Mouse (Mus musculus): ENCODE results near the gene Htr1b. TPM values are rescaled to one million over a fixed set of nuclear protein-coding genes. Genes with fewer than 3 reads are reported as not detected.

The Htr1b gene
- polyA plus RNA-seq (2014; fragmentation: Nextera tagmentation; extraction: Ambion mirVana), result 0.14 and 0.27 TPM in 2 replicates

DNA sequence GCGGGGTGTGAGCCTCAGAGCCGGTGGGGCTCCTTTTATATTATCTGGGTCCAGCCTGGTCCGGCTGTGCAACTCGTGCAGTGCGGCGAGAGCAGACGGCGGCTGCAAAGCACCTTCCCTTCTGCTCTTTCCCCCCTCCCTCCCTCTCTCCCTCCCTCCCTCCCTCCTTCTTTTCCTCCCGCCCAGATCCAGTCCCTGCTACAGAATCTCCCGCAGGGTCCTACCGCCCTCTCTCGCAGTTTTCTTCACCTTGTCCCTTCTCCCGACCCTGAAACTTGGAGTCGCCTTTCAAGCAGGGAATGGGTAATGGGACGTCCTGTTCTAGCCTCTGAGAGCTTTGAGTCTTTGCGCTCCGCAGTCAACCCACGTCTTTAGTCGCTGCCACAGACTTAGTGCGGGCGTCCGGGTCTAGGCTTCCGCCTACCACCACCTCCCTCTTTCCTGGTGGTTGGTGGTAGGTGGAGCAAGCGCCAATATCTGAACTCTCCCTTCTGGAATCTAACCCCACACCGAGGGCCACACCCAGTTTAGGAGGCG is at the start of gene Htr1b:
Gene Htr1b, minus strand, starts transcription at position 392 of the 537 bp plus-strand sequence.
- Histone ChIP-seq H3K4me2 (ENCODE audit: low read depth, severe bottlenecking) (peak within 1 kb of the TSS; percentile 95), H3K4me3 (ENCODE audit: low read depth, low read length) (peak within 1 kb of the TSS; percentile 57), H3K9ac (ENCODE audit: low read length) (peak within 1 kb of the TSS; percentile 36), H3K4me1 (ENCODE audit: control insufficient read depth, insufficient read depth, low read length) (0 out of 2 replicates have a peak, but pooled peaks cover 4% of the 10 kb centered on the region), H3K27me3 (ENCODE audit: control insufficient read depth, insufficient read depth, low read length) (peaks cover 43% of the 10 kb centered on the region), H3K9me3 (ENCODE audit: control insufficient read depth, low read length) (no peaks in the 10 kb centered on the region; the same call in 1 of the 2 replicates), H3K36me3 (ENCODE audit: control insufficient read depth, insufficient read depth, low read length) (no peaks in the 10 kb centered on the region), H3K27ac (replicated peaks; ENCODE audit: low read depth, low read length) (no peak within 1 kb of the TSS)
- WGBS, result under 1% methylated on average over 26 of the region's 26 CpGs
- peak; percentile 82 for ATAC-seq (ENCODE audit: insufficient number of reproducible peaks, low FRiP score, low TSS enrichment, low read depth)
- peak; percentile 69 for DNase-seq (ENCODE audit: low spot score)

DNA sequence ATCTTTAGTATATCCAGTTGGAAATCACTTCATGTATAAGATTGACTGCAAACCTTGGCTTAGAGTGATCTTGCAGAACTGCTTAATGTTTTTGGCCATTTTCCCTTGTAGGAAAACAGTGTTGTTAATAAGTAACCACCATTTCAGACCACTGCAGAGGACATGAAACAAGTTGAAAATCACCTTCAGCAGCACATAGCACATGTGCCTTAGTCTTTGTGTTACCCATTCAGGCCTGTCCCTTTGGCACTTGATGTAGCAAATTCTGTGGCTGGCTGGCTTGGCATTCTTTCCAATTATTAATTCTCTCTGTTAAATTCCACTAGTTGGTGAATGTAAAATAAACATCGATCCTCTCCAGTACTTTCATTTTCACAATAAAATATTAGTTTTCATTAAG is 43.1 kb upstream of the Htr1b start:
- no peak overlapping the region for H3K27ac ChIP-seq (replicated peaks; ENCODE audit: low read depth, low read length)
- DNase-seq (ENCODE audit: low spot score), result no peak
- H3K4me2 ChIP-seq (ENCODE audit: low read depth, severe bottlenecking), result no peak overlapping the region
- WGBS, result 89% methylated on average over 1 of the region's 1 CpGs
- no peaks in the 10 kb centered on the region for H3K9me3 ChIP-seq (ENCODE audit: control insufficient read depth, low read length)
- ATAC-seq (ENCODE audit: insufficient number of reproducible peaks, low FRiP score, low TSS enrichment, low read depth), result no peak
- no peaks in the 10 kb centered on the region for H3K36me3 ChIP-seq (ENCODE audit: control insufficient read depth, insufficient read depth, low read length)
- H3K4me3 ChIP-seq (ENCODE audit: low read depth, low read length), result no peak overlapping the region
- no peaks in the 10 kb centered on the region for H3K4me1 ChIP-seq (ENCODE audit: control insufficient read depth, insufficient read depth, low read length)
- H3K9ac ChIP-seq (ENCODE audit: low read length), result no peak overlapping the region
- no peaks in the 10 kb centered on the region for H3K27me3 ChIP-seq (ENCODE audit: control insufficient read depth, insufficient read depth, low read length)

DNA sequence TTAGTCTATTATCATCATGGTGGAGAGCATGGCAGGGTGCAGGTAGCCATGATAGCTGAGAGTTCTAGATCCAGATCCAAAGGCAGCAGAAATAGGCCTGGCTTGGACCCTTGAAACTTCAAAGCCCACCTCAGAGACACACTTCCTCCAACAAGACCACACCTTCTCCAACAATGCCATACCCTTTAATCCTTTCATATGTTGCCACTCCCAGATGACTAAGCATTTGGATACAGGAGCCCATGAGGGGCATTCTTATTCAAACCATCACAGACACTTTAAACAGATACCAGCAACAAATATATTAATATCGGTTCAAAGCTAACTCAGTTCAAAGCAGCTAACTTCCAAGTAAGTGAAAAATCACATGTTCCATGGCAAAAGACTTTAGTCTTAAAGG is 3.9 kb upstream of the Htr1b start:
- Histone ChIP-seq H3K27ac (replicated peaks; ENCODE audit: low read depth, low read length) (no peak overlapping the region), H3K4me1 (ENCODE audit: control insufficient read depth, insufficient read depth, low read length) (0 out of 2 replicates have a peak, but pooled peaks cover 4% of the 10 kb centered on the region), H3K27me3 (ENCODE audit: control insufficient read depth, insufficient read depth, low read length) (peaks cover 25% of the 10 kb centered on the region), H3K36me3 (ENCODE audit: control insufficient read depth, insufficient read depth, low read length) (no peaks in the 10 kb centered on the region), H3K4me2 (ENCODE audit: low read depth, severe bottlenecking) (no peak overlapping the region), H3K9me3 (ENCODE audit: control insufficient read depth, low read length) (no peaks in the 10 kb centered on the region), H3K4me3 (ENCODE audit: low read depth, low read length) (no peak overlapping the region), H3K9ac (ENCODE audit: low read length) (no peak overlapping the region)
- 90% methylated on average over 1 of the region's 1 CpGs for WGBS
- no peak for ATAC-seq (ENCODE audit: insufficient number of reproducible peaks, low FRiP score, low TSS enrichment, low read depth)
- DNase-seq (ENCODE audit: low spot score), result no peak

DNA sequence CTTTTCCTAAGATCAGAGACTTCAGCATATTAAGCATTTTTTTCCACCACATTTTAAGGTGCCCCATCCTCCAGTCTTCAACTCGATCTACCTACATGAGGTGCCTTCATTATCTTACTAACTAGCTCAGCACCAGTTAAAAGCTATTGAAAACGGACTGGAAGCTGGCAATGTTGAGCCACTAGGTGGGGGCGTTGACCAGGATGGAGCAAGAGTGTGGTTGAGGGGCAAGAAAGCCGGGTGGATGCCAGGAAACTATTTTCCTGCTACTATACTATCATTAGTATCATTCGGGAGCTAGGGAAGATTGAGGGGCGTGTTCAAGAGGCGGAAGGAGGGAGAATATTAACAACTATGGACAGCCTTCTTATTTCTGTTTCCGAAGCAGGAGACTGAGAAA is 1.5 kb upstream of the Htr1b start:
- H3K36me3 ChIP-seq (ENCODE audit: control insufficient read depth, insufficient read depth, low read length), result no peaks in the 10 kb centered on the region
- DNase-seq (ENCODE audit: low spot score) (peak; percentile 65), ATAC-seq (ENCODE audit: insufficient number of reproducible peaks, low FRiP score, low TSS enrichment, low read depth) (no peak)
- 0 out of 2 replicates have a peak, but pooled peaks cover 4% of the 10 kb centered on the region for H3K4me1 ChIP-seq (ENCODE audit: control insufficient read depth, insufficient read depth, low read length)
- H3K27ac ChIP-seq (replicated peaks; ENCODE audit: low read depth, low read length), result no peak overlapping the region
- H3K4me3 ChIP-seq (ENCODE audit: low read depth, low read length), result no peak overlapping the region
- 8% methylated on average over 8 of the region's 8 CpGs for WGBS
- no peak overlapping the region for H3K4me2 ChIP-seq (ENCODE audit: low read depth, severe bottlenecking)
- peaks cover 43% of the 10 kb centered on the region for H3K27me3 ChIP-seq (ENCODE audit: control insufficient read depth, insufficient read depth, low read length)
- no peaks in the 10 kb centered on the region; the same call in 1 of the 2 replicates for H3K9me3 ChIP-seq (ENCODE audit: control insufficient read depth, low read length)
- no peak overlapping the region for H3K9ac ChIP-seq (ENCODE audit: low read length)

DNA sequence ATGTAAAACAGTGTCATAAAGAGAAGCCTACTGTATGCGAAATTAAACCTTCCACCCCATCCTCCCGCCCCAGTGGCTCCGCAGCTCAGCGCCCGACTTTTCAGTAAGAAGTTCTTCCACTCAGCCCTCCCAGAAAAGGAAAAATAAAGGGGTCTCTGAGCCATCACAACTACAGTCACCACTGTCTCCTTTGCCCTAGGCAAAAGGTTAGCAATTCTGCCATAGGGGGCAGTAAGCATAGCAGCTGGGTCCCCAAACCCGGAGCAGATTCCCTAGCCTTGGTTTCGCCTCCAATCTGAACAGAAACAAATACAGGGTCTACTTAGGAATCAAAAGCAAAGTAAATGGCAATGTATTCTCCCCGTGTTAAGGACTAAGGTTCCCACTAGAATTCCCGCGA is 535 bp upstream of the Htr1b start:
- Histone ChIP-seq H3K4me3 (ENCODE audit: low read depth, low read length) (peak overlapping the region; percentile 57; the same call in 1 of the 2 replicates), H3K9ac (ENCODE audit: low read length) (no peak overlapping the region), H3K9me3 (ENCODE audit: control insufficient read depth, low read length) (no peaks in the 10 kb centered on the region; the same call in 1 of the 2 replicates), H3K4me2 (ENCODE audit: low read depth, severe bottlenecking) (peak overlapping the region; percentile 28; the same call in 1 of the 2 replicates), H3K4me1 (ENCODE audit: control insufficient read depth, insufficient read depth, low read length) (0 out of 2 replicates have a peak, but pooled peaks cover 4% of the 10 kb centered on the region), H3K27ac (replicated peaks; ENCODE audit: low read depth, low read length) (no peak overlapping the region), H3K27me3 (ENCODE audit: control insufficient read depth, insufficient read depth, low read length) (peaks cover 43% of the 10 kb centered on the region), H3K36me3 (ENCODE audit: control insufficient read depth, insufficient read depth, low read length) (no peaks in the 10 kb centered on the region)
- ATAC-seq (ENCODE audit: insufficient number of reproducible peaks, low FRiP score, low TSS enrichment, low read depth) (no peak), DNase-seq (ENCODE audit: low spot score) (peak; percentile 27)
- 1% methylated on average over 10 of the region's 10 CpGs for WGBS

DNA sequence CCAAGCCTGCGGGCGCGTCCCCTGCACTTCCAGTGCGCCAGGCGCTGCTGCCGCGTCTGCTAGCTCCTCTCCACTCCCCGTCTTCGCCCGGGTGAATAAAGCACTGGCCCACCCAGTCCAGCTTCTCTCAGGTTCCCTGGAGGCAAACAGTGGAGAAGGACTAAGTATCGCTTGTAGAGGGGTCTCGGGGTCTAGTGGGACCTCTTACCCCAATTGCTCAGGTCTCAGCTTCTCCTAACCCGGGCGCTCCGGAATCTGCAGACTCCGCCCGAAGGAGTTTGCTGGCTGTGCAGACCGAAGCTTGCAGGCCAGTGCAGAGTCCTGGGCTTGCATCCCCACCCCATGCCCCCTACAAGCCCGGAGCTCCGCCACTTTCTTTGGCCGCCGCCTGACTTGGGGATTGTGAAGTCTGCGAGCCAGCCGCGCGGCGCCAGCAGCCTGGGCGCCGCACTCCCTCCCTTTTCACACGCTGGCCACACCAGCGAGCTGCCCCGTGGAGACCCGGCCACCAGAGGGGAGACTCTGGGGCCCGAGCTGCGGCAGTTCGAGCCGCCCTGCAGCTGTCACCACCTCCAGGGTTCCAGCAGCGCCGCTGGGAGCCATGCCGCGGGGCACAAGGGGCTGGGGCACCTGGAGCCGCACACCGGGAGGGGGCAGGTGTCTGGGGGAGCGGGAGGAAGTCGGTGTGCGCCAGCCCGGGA is 742 bp downstream of the Htr1b start:
- Histone ChIP-seq H3K4me3 (ENCODE audit: low read depth, low read length) (peak overlapping the region; percentile 57), H3K36me3 (ENCODE audit: control insufficient read depth, insufficient read depth, low read length) (no peaks in the 10 kb centered on the region), H3K27ac (replicated peaks; ENCODE audit: low read depth, low read length) (no peak overlapping the region), H3K4me1 (ENCODE audit: control insufficient read depth, insufficient read depth, low read length) (0 out of 2 replicates have a peak, but pooled peaks cover 4% of the 10 kb centered on the region), H3K27me3 (ENCODE audit: control insufficient read depth, insufficient read depth, low read length) (peaks cover 43% of the 10 kb centered on the region), H3K9ac (ENCODE audit: low read length) (peak overlapping the region; percentile 36), H3K9me3 (ENCODE audit: control insufficient read depth, low read length) (no peaks in the 10 kb centered on the region; the same call in 1 of the 2 replicates), H3K4me2 (ENCODE audit: low read depth, severe bottlenecking) (peak overlapping the region; percentile 95)
- DNase-seq (ENCODE audit: low spot score), result no peak
- WGBS, result under 1% methylated on average over 41 of the region's 47 CpGs
- peak; percentile 75 for ATAC-seq (ENCODE audit: insufficient number of reproducible peaks, low FRiP score, low TSS enrichment, low read depth)

DNA sequence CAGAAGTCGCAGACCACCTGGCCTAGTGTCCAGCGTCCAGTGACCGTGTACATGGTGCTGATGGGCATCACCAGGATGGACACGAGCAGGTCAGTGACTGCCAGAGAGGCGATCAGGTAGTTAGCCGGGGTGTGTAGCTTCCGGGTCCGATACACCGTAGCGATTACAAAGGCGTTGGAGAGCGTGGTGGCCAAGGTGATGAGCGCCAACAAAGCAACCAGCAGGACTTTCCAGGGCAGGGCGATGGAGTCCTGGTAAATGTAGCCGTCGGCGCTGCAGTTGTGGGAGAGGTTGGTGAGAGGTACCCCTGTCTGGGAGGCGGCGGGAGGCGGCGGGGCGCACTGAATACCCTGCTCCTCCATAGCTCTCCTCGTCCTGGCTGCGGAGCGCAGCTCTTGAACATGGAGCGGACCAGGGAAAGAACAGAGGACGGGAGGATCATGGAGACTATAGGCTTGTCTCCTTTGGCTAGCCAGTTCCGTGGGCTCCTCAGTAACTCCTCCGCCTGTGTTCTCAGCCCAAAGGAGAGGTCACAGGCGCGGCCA is 1.4 kb downstream of the Htr1b start:
- ATAC-seq (ENCODE audit: insufficient number of reproducible peaks, low FRiP score, low TSS enrichment, low read depth), result peak; percentile 15; the same call in 1 of the 2 replicates
- Histone ChIP-seq H3K27ac (replicated peaks; ENCODE audit: low read depth, low read length) (no peak overlapping the region), H3K27me3 (ENCODE audit: control insufficient read depth, insufficient read depth, low read length) (peaks cover 43% of the 10 kb centered on the region)

DNA sequence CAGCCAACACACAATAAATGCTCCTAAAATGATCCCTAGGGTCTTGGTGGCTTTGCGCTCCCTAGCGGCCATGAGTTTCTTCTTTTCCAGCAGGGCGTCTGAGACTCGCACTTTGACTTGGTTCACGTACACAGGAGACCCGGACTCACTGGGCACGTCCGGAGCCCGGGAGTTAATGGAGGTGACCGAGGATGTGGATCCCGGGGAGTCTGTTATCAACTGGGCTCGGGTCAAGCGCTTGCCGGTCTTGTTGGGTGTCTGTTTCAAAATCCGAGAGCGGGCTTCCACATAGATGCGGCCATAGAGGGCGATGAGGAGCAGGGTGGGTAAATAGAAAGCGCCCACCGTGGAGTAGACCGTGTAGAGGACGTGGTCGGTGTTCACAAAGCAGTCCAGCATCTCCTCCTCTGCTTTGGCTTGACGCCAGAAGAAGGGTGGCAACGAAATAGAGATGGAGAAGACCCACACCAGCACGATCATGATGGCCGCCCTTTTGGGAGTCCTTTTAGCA is 2.0 kb downstream of the Htr1b start:
- ATAC-seq (ENCODE audit: insufficient number of reproducible peaks, low FRiP score, low TSS enrichment, low read depth) (0 out of 2 replicates have a peak, but pooled peaks have one; percentile 5), DNase-seq (ENCODE audit: low spot score) (peak; percentile 49)
- H3K27me3 ChIP-seq (ENCODE audit: control insufficient read depth, insufficient read depth, low read length), result peaks cover 43% of the 10 kb centered on the region
- H3K9ac ChIP-seq (ENCODE audit: low read length), result no peak overlapping the region
- H3K36me3 ChIP-seq (ENCODE audit: control insufficient read depth, insufficient read depth, low read length), result no peaks in the 10 kb centered on the region
- H3K27ac ChIP-seq (replicated peaks; ENCODE audit: low read depth, low read length), result no peak overlapping the region
- 0 out of 2 replicates have a peak, but pooled peaks cover 4% of the 10 kb centered on the region for H3K4me1 ChIP-seq (ENCODE audit: control insufficient read depth, insufficient read depth, low read length)
- no peaks in the 10 kb centered on the region; the same call in 1 of the 2 replicates for H3K9me3 ChIP-seq (ENCODE audit: control insufficient read depth, low read length)
- peak overlapping the region; percentile 95 for H3K4me2 ChIP-seq (ENCODE audit: low read depth, severe bottlenecking)
- peak overlapping the region; percentile 57 for H3K4me3 ChIP-seq (ENCODE audit: low read depth, low read length)
- WGBS, result 3% methylated on average over 27 of the region's 27 CpGs

More for the DNA sequence above, 1.4 kb downstream of the Htr1b start:
- H3K9ac ChIP-seq (ENCODE audit: low read length), result peak overlapping the region; percentile 36; the same call in 1 of the 2 replicates
- H3K36me3 ChIP-seq (ENCODE audit: control insufficient read depth, insufficient read depth, low read length), result no peaks in the 10 kb centered on the region
- under 1% methylated on average over 31 of the region's 31 CpGs for WGBS
- DNase-seq (ENCODE audit: low spot score), result peak; percentile 64
- H3K4me2 ChIP-seq (ENCODE audit: low read depth, severe bottlenecking), result peak overlapping the region; percentile 95
- peak overlapping the region; percentile 57 for H3K4me3 ChIP-seq (ENCODE audit: low read depth, low read length)
- H3K4me1 ChIP-seq (ENCODE audit: control insufficient read depth, insufficient read depth, low read length), result 0 out of 2 replicates have a peak, but pooled peaks cover 4% of the 10 kb centered on the region
- no peaks in the 10 kb centered on the region; the same call in 1 of the 2 replicates for H3K9me3 ChIP-seq (ENCODE audit: control insufficient read depth, low read length)

Measured in limb, embryonic 11.5 days (tissue).